Comparison of ENCODE assay signal across 15 mouse cellular contexts in genomic region chr11:20955561-20955960, GRCm38 (mm10).
A peak's percentile ranks its signal among the peaks of the same experiment; 100 is the strongest.
DNase-seq lines count a peak whose midpoint lies in the region; ATAC-seq and TF ChIP-seq lines count a peak whose summit lies in the region.
"Had no signal": no experiment of that assay in that cellular context is flagged by ENCODE, and none has a peak within 500 bp of the region (broad histone marks: within the 10 kb centered on the region; RNA-seq: fewer than 3 reads in every experiment).

No protein-coding gene starts in this region.

- DNase-seq in hindbrain, embryonic 10.5 days (ENCODE audit: low spot score) = no peak
- DNase-seq in lung, postnatal 0 days (ENCODE audit: low spot score) = peak; percentile 83
- no peak for DNase-seq in adrenal gland, postnatal 14 days
- no peak for DNase-seq in layer of hippocampus, postnatal 14 days (ENCODE audit: low spot score in 2 of 2)
- no peak for DNase-seq in cerebellum, adult 2 months
- DNase-seq: cerebellum, adult 9-11 months; heart, postnatal 4 days; right cerebral cortex, postnatal 4 days; thymus, postnatal 25 days had no signal

- peak overlapping the region; percentile 31; the same call in 1 of the 2 replicates for H3K27ac ChIP-seq in hindbrain, embryonic 10.5 days
- no peak overlapping the region for H3K27ac ChIP-seq in hindbrain, embryonic 13.5 days
- H3K27ac ChIP-seq in brown adipose tissue, adult 24 weeks (replicated peaks; ENCODE audit: low read depth, low read length) = peak overlapping the region; percentile 31
- peak overlapping the region; percentile 29; the same call in 1 of the 2 replicates for H3K27ac ChIP-seq in kidney, embryonic 16.5 days (ENCODE audit: low read length)
- peak overlapping the region; percentile 58 for H3K27ac ChIP-seq in lung, postnatal 0 days (ENCODE audit: low read length)
- no peak overlapping the region for H3K27ac ChIP-seq in cerebellum, adult 2 months (ENCODE audit: insufficient read depth, low read length)
- H3K27ac ChIP-seq: liver, embryonic 12.5 days; stomach, embryonic 15.5 days had no signal

- no peak overlapping the region for H3K4me3 ChIP-seq in hindbrain, embryonic 10.5 days
- H3K4me3 ChIP-seq in hindbrain, embryonic 13.5 days = no peak overlapping the region
- no peak overlapping the region for H3K4me3 ChIP-seq in brown adipose tissue, adult 24 weeks (ENCODE audit: insufficient read depth, low read depth, low read length)
- no peak overlapping the region for H3K4me3 ChIP-seq in kidney, embryonic 16.5 days (ENCODE audit: low read length)
- H3K4me3 ChIP-seq in lung, postnatal 0 days (ENCODE audit: low read depth, low read length) = no peak overlapping the region
- no peak overlapping the region for H3K4me3 ChIP-seq in cerebellum, adult 2 months (replicated peaks; ENCODE audit: insufficient read depth, low read depth, low read length)
- H3K4me3 ChIP-seq: liver, embryonic 12.5 days; stomach, embryonic 15.5 days had no signal

- no peak for ATAC-seq in hindbrain, embryonic 13.5 days (ENCODE audit: low FRiP score)
- ATAC-seq in kidney, embryonic 16.5 days (ENCODE audit: low FRiP score, low TSS enrichment) = no peak
- peak; percentile 82 for ATAC-seq in lung, postnatal 0 days
- ATAC-seq: liver, embryonic 12.5 days had no signal

- no peaks in the 10 kb centered on the region for H3K27me3 ChIP-seq in hindbrain, embryonic 10.5 days (ENCODE audit: insufficient read depth, poor library complexity, severe bottlenecking)
- no peaks in the 10 kb centered on the region for H3K27me3 ChIP-seq in hindbrain, embryonic 13.5 days
- no peaks in the 10 kb centered on the region for H3K27me3 ChIP-seq in kidney, embryonic 16.5 days (ENCODE audit: insufficient read depth, low read length)
- H3K27me3 ChIP-seq in lung, postnatal 0 days (replicated peaks; ENCODE audit: insufficient read depth, low read length) = no peaks in the 10 kb centered on the region
- no peaks in the 10 kb centered on the region for H3K27me3 ChIP-seq in cerebellum, adult 2 months (ENCODE audit: control insufficient read depth, insufficient read depth, low read length)
- H3K27me3 ChIP-seq: stomach, embryonic 15.5 days had no signal

- no peak overlapping the region for H3K9ac ChIP-seq in hindbrain, embryonic 13.5 days
- no peak overlapping the region for H3K9ac ChIP-seq in kidney, embryonic 16.5 days (replicated peaks; ENCODE audit: low read length)
- no peak overlapping the region for H3K9ac ChIP-seq in lung, postnatal 0 days (replicated peaks; ENCODE audit: low read depth)
- H3K9ac ChIP-seq: liver, embryonic 12.5 days; stomach, embryonic 15.5 days had no signal

- no peak for TF ChIP-seq CTCF in lung, postnatal 0 days (IDR thresholded peaks at IDR 0.05)
- TF ChIP-seq CTCF in cerebellum, adult 2 months (IDR thresholded peaks at IDR 0.05; ENCODE audit: borderline replicate concordance, insufficient read depth, low read depth, low read length) = no peak

- H3K36me3 ChIP-seq in hindbrain, embryonic 10.5 days = no peaks in the 10 kb centered on the region
- no peaks in the 10 kb centered on the region for H3K36me3 ChIP-seq in hindbrain, embryonic 13.5 days
- H3K36me3 ChIP-seq in kidney, embryonic 16.5 days (ENCODE audit: insufficient read depth, low read length) = no peaks in the 10 kb centered on the region
- H3K36me3 ChIP-seq in lung, postnatal 0 days (ENCODE audit: insufficient read depth, low read length) = no peaks in the 10 kb centered on the region
- H3K36me3 ChIP-seq: liver, embryonic 12.5 days; stomach, embryonic 15.5 days had no signal

- peaks cover 53% of the 10 kb centered on the region for H3K4me1 ChIP-seq in hindbrain, embryonic 10.5 days (replicated peaks)
- H3K4me1 ChIP-seq in hindbrain, embryonic 13.5 days (replicated peaks) = no peaks in the 10 kb centered on the region
- H3K4me1 ChIP-seq in brown adipose tissue, adult 24 weeks (ENCODE audit: control insufficient read depth, insufficient read depth, insufficient read length, low read length) = peaks cover 26% of the 10 kb centered on the region
- H3K4me1 ChIP-seq in kidney, embryonic 16.5 days (ENCODE audit: insufficient read depth, low read length) = peaks cover 32% of the 10 kb centered on the region
- H3K4me1 ChIP-seq in lung, postnatal 0 days (ENCODE audit: insufficient read depth, low read depth, low read length) = peaks cover 20% of the 10 kb centered on the region
- H3K4me1 ChIP-seq in cerebellum, adult 2 months (ENCODE audit: control insufficient read depth, insufficient read depth, low read length) = no peaks in the 10 kb centered on the region

- TF ChIP-seq EP300 in lung, postnatal 0 days (IDR thresholded peaks at IDR 0.05) = peak; percentile 96

- H3K4me2 ChIP-seq in hindbrain, embryonic 13.5 days = no peak overlapping the region
- H3K4me2 ChIP-seq in kidney, embryonic 16.5 days (replicated peaks; ENCODE audit: low read depth, low read length) = no peak overlapping the region
- peak overlapping the region; percentile 12; the same call in 1 of the 2 replicates for H3K4me2 ChIP-seq in lung, postnatal 0 days (replicated peaks; ENCODE audit: low read depth, low read length)
- H3K4me2 ChIP-seq: heart, embryonic 11.5 days; liver, embryonic 12.5 days; stomach, embryonic 15.5 days had no signal

- WGBS in hindbrain, embryonic 10.5 days = 60% methylated on average over 8 of the region's 8 CpGs
- 73% methylated on average over 8 of the region's 8 CpGs for WGBS in hindbrain, embryonic 13.5 days
- 54% methylated on average over 8 of the region's 8 CpGs for WGBS in kidney, embryonic 16.5 days
- 28% methylated on average over 8 of the region's 8 CpGs for WGBS in lung, postnatal 0 days
- WGBS in cerebellum, adult 2 months = 91% methylated on average over 8 of the region's 8 CpGs

- no peak for TF ChIP-seq POLR2A in cerebellum, adult 2 months (IDR thresholded peaks at IDR 0.05; ENCODE audit: borderline replicate concordance, insufficient read depth, low read length)

- H3K9me3 ChIP-seq in hindbrain, embryonic 10.5 days = no peaks in the 10 kb centered on the region
- no peaks in the 10 kb centered on the region for H3K9me3 ChIP-seq in hindbrain, embryonic 13.5 days
- no peaks in the 10 kb centered on the region for H3K9me3 ChIP-seq in kidney, embryonic 16.5 days (ENCODE audit: low read length)
- no peaks in the 10 kb centered on the region for H3K9me3 ChIP-seq in lung, postnatal 0 days (ENCODE audit: low read length)
- H3K9me3 ChIP-seq: liver, embryonic 12.5 days; stomach, embryonic 15.5 days had no signal

Comparison
In these comparisons a context has a peak if more than half of its experiments do, and no peak if none do; other contexts are left out.
1. H3K27ac ChIP-seq: peak in hindbrain, embryonic 10.5 days (single experiment), brown adipose tissue, adult 24 weeks (single experiment), kidney, embryonic 16.5 days (single experiment) and lung, postnatal 0 days (single experiment); none in hindbrain, embryonic 13.5 days (single experiment) and cerebellum, adult 2 months (single experiment).